Mouse (Mus musculus) embryonic fibroblast, embryonic 13.5 days (primary cell): ENCODE measurements around the gene Poc1b.

Experiments
- CTCF ChIP-seq: IDR thresholded peaks from 2 replicates; pipeline ENCODE4 v1.5.1; 2011; ENCODE audit warnings: mild to moderate bottlenecking, control low read depth, low read length, moderate library complexity, borderline replicate concordance; ENCODE audit not compliant: insufficient read depth
- POLR2A ChIP-seq: IDR thresholded peaks from 2 replicates; pipeline ENCODE4 v1.6.1; 2011; ENCODE audit warnings: low read depth, mild to moderate bottlenecking, control low read depth, low read length, moderate library complexity

DNA sequence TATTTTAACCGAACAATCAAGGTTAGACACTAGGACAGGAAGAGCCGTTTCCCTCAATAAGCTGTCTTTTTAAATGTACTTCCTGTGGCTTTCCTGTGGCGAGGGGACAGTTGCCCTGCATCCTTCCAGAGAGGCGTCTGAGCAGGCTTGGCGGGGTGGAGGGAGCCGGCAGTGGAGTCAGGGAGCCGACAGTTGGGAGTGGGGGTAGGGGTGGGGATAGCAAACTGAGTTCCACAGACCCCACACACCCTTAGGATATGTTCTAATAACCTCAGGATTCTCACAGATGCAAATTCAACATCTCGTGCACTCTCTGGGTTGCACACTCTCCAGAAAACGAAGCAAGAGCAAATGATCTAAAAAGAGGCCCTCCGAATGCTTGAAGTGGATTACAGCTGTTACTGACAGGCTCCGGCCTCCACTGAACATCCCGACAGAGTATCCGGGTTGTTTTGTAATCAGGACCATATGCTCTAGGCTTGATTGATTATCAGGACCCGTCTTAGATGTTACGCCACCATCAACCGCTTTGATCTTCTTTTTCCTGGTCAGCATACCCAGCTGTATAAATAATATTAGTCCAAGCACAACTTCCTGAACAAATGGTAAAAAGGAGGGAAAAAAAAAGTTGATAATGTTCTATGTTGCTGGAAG, 122.3 kb downstream of the Poc1b start:
- no peak for TF ChIP-seq CTCF
- TF ChIP-seq POLR2A: no peak
